Comparison of ENCODE assay signal across 8 mouse cellular contexts in genomic region chr3:40894336-40894735, GRCm38 (mm10). TPM values are rescaled to one million over a fixed set of nuclear protein-coding genes. Genes with fewer than 3 reads are reported as not detected.
DNase-seq lines count a peak whose midpoint lies in the region; ATAC-seq and TF ChIP-seq lines count a peak whose summit lies in the region.
"Not testable (repeated sequence)": the region's sequence is repeated elsewhere in the genome, so short reads cannot be mapped to it uniquely, and the experiment has no call there.

No protein-coding gene starts in this region.

- not testable (repeated sequence) for TF ChIP-seq POLR2A in cortical plate, adult 2 months (IDR thresholded peaks at IDR 0.05; ENCODE audit: extremely low read depth, insufficient read depth, low read length)

- WGBS in hindbrain, postnatal 0 days = 0% methylated on average over 18 of the region's 24 CpGs
- 6% methylated on average over 16 of the region's 24 CpGs for WGBS in limb, embryonic 11.5 days

- not testable (repeated sequence) for H3K9me3 ChIP-seq in hindbrain, postnatal 0 days (ENCODE audit: low read length); limb, embryonic 11.5 days (ENCODE audit: control insufficient read depth, low read length)

- H3K36me3 ChIP-seq in hindbrain, postnatal 0 days (ENCODE audit: insufficient read depth, low read length); limb, embryonic 11.5 days (ENCODE audit: control insufficient read depth, insufficient read depth, low read length): not testable (repeated sequence)

- peak overlapping the region; percentile 54 for H3K4me3 ChIP-seq in cortical plate, adult 2 months (ENCODE audit: insufficient read depth, low read length)
- peak overlapping the region; percentile 50 for H3K4me3 ChIP-seq in hindbrain, postnatal 0 days (ENCODE audit: low read length)
- H3K4me3 ChIP-seq in limb, embryonic 11.5 days (ENCODE audit: low read depth, low read length) = peak overlapping the region; percentile 42

- H3K9ac ChIP-seq in hindbrain, postnatal 0 days (replicated peaks; ENCODE audit: low read length) = peak overlapping the region; percentile 48
- peak overlapping the region; percentile 49; the same call in 1 of the 2 replicates for H3K9ac ChIP-seq in limb, embryonic 11.5 days (ENCODE audit: low read length)

- H3K27me3 ChIP-seq in hindbrain, postnatal 0 days (ENCODE audit: insufficient read depth, low read length); limb, embryonic 11.5 days (ENCODE audit: control insufficient read depth, insufficient read depth, low read length): not testable (repeated sequence)

- H3K4me1 ChIP-seq in cortical plate, adult 2 months (ENCODE audit: control insufficient read depth, insufficient read depth, low read length); hindbrain, postnatal 0 days (ENCODE audit: insufficient read depth, low read length); limb, embryonic 11.5 days (ENCODE audit: control insufficient read depth, insufficient read depth, low read length): not testable (repeated sequence)

- not testable (repeated sequence) for TF ChIP-seq CTCF in cortical plate, adult 2 months (IDR thresholded peaks at IDR 0.05; ENCODE audit: extremely low read depth, insufficient read depth, low read length); hindbrain, postnatal 0 days (IDR thresholded peaks at IDR 0.05; ENCODE audit: low read depth)

- H3K4me2 ChIP-seq in hindbrain, postnatal 0 days (ENCODE audit: low read depth, low read length) = peak overlapping the region; percentile 62
- H3K4me2 ChIP-seq in limb, embryonic 11.5 days (ENCODE audit: low read depth, severe bottlenecking) = peak overlapping the region; percentile 61

- H3K27ac ChIP-seq in cortical plate, adult 2 months (ENCODE audit: insufficient read depth, low read length) = peak overlapping the region; percentile 78; the same call in 1 of the 2 replicates
- H3K27ac ChIP-seq in hindbrain, postnatal 0 days = peak overlapping the region; percentile 68
- not testable (repeated sequence) for H3K27ac ChIP-seq in limb, embryonic 11.5 days (replicated peaks; ENCODE audit: low read depth, low read length)

- not testable (repeated sequence) for ATAC-seq in hindbrain, postnatal 0 days; limb, embryonic 11.5 days (ENCODE audit: insufficient number of reproducible peaks, low FRiP score, low TSS enrichment, low read depth)
- ATAC-seq in megakaryocyte-erythroid progenitor cell, adult 5-6 weeks (replicated peaks; ENCODE audit: low FRiP score, low TSS enrichment, poor library complexity, severe bottlenecking) = peak; percentile 62; the same call in 1 of the 2 replicates

- DNase-seq in R1 (ENCODE audit: low read depth, low spot score) = peak; percentile 17
- DNase-seq in gastrocnemius, postnatal 10 days = peak; percentile 27
- peak; percentile 31 for DNase-seq in hindbrain, postnatal 0 days (ENCODE audit: low spot score)
- peak; percentile 36 for DNase-seq in limb, embryonic 11.5 days (ENCODE audit: low spot score)
- DNase-seq in right cerebral cortex, postnatal 4 days = peak; percentile 26
- DNase-seq in urinary bladder, adult 2 months (ENCODE audit: low spot score) = peak; percentile 22

RNA-seq across cellular contexts. Expression of gene 1700034I23Rik, which starts 8.0 kb away (rescaled TPM):
- 0.06 and 0.11 TPM in 2 replicates for polyA plus RNA-seq in cortical plate, adult 2 months (2012; rRNA removed)
- total RNA-seq in gastrocnemius, postnatal 10 days (2021) = under 1 TPM in 1 of 2 experiments, not detected in 1; 0.18 TPM
- 0.42 TPM in 1 of 2 replicates, not detected in the other for total RNA-seq in hindbrain, postnatal 0 days (2014; rRNA removed)
- polyA plus RNA-seq in hindbrain, postnatal 0 days (2015; fragmentation: Nextera tagmentation; extraction: Ambion mirVana) = 0.14 and 0.19 TPM in 2 replicates
- polyA plus RNA-seq in limb, embryonic 11.5 days (2014; fragmentation: Nextera tagmentation; extraction: Ambion mirVana) = 0.09 and 0.16 TPM in 2 replicates
- total RNA-seq in megakaryocyte-erythroid progenitor cell, adult 5-6 weeks (2014; fragmentation: Nextera tagmentation) = not detected in 2 replicates
- not detected in 2 replicates for total RNA-seq in megakaryocyte-erythroid progenitor cell, adult 5-6 weeks (2017)
- polyA plus RNA-seq in urinary bladder, adult 2 months (2012; rRNA removed) = 0.06 and 0.15 TPM in 2 replicates

RNA-seq across cellular contexts. Expression of gene Abhd18, which starts 47.6 kb away (rescaled TPM):
- polyA plus RNA-seq in cortical plate, adult 2 months (2012; rRNA removed) = 19.4 and 20.2 TPM in 2 replicates
- total RNA-seq in gastrocnemius, postnatal 10 days (2021) = 10 to 100 TPM; 11.0 to 11.6 TPM
- total RNA-seq in hindbrain, postnatal 0 days (2014; rRNA removed) = 5.0 and 7.2 TPM in 2 replicates
- polyA plus RNA-seq in hindbrain, postnatal 0 days (2015; fragmentation: Nextera tagmentation; extraction: Ambion mirVana) = 8.6 and 13.1 TPM in 2 replicates
- polyA plus RNA-seq in limb, embryonic 11.5 days (2014; fragmentation: Nextera tagmentation; extraction: Ambion mirVana) = 5.7 and 7.1 TPM in 2 replicates
- 6.1 and 7.0 TPM in 2 replicates for total RNA-seq in megakaryocyte-erythroid progenitor cell, adult 5-6 weeks (2014; fragmentation: Nextera tagmentation)
- total RNA-seq in megakaryocyte-erythroid progenitor cell, adult 5-6 weeks (2017) = 3.6 and 10.6 TPM in 2 replicates
- polyA plus RNA-seq in urinary bladder, adult 2 months (2012; rRNA removed) = 5.1 and 5.5 TPM in 2 replicates

RNA-seq across cellular contexts. Expression of gene Mfsd8, which starts 47.6 kb away (rescaled TPM):
- polyA plus RNA-seq in cortical plate, adult 2 months (2012; rRNA removed) = 10.1 and 12.4 TPM in 2 replicates
- total RNA-seq in gastrocnemius, postnatal 10 days (2021) = 10 to 100 TPM; 12.1 to 12.4 TPM
- 6.6 and 11.3 TPM in 2 replicates for total RNA-seq in hindbrain, postnatal 0 days (2014; rRNA removed)
- polyA plus RNA-seq in hindbrain, postnatal 0 days (2015; fragmentation: Nextera tagmentation; extraction: Ambion mirVana) = 7.3 and 7.8 TPM in 2 replicates
- polyA plus RNA-seq in limb, embryonic 11.5 days (2014; fragmentation: Nextera tagmentation; extraction: Ambion mirVana) = 4.8 and 5.6 TPM in 2 replicates
- 16.7 and 20.2 TPM in 2 replicates for total RNA-seq in megakaryocyte-erythroid progenitor cell, adult 5-6 weeks (2014; fragmentation: Nextera tagmentation)
- total RNA-seq in megakaryocyte-erythroid progenitor cell, adult 5-6 weeks (2017) = 3.2 and 7.7 TPM in 2 replicates
- polyA plus RNA-seq in urinary bladder, adult 2 months (2012; rRNA removed) = 9.3 and 9.8 TPM in 2 replicates

RNA-seq across cellular contexts. Expression of gene Larp1b, which starts 55.3 kb away (rescaled TPM):
- polyA plus RNA-seq in cortical plate, adult 2 months (2012; rRNA removed) = 21.8 and 23.0 TPM in 2 replicates
- total RNA-seq in gastrocnemius, postnatal 10 days (2021) = 10 to 100 TPM; 57.5 to 67.2 TPM
- total RNA-seq in hindbrain, postnatal 0 days (2014; rRNA removed) = 9.1 and 13.4 TPM in 2 replicates
- polyA plus RNA-seq in hindbrain, postnatal 0 days (2015; fragmentation: Nextera tagmentation; extraction: Ambion mirVana) = 4.3 and 5.5 TPM in 2 replicates
- 0.54 and 0.99 TPM in 2 replicates for polyA plus RNA-seq in limb, embryonic 11.5 days (2014; fragmentation: Nextera tagmentation; extraction: Ambion mirVana)
- total RNA-seq in megakaryocyte-erythroid progenitor cell, adult 5-6 weeks (2014; fragmentation: Nextera tagmentation) = 45.1 and 46.2 TPM in 2 replicates
- total RNA-seq in megakaryocyte-erythroid progenitor cell, adult 5-6 weeks (2017) = 87.9 and 89.4 TPM in 2 replicates
- polyA plus RNA-seq in urinary bladder, adult 2 months (2012; rRNA removed) = 25.2 and 25.7 TPM in 2 replicates
